In genomic region chr1:165840548-165841230, GRCm38 (mm10) we compare ENCODE assay signal across 8 mouse cellular contexts. TPM values are rescaled to one million over a fixed set of nuclear protein-coding genes. Genes with fewer than 3 reads are reported as not detected.
A peak's percentile ranks its signal among the peaks of the same experiment; 100 is the strongest.
DNase-seq lines count a peak whose midpoint lies in the region; ATAC-seq and TF ChIP-seq lines count a peak whose summit lies in the region.

No protein-coding gene starts in this region.

- H3K79me2 ChIP-seq in MEL (ENCODE audit: control insufficient read depth, insufficient read depth, low read length, poor library complexity) = no peaks in the 10 kb centered on the region; the same call in 1 of the 2 replicates

- H3K4me1 ChIP-seq in kidney, adult 2 months (ENCODE audit: control insufficient read depth, insufficient read depth, low read length) = no peaks in the 10 kb centered on the region
- peaks cover 0 to 11% of the 10 kb centered on the region in 2 experiments; a peak in 3 of 4 replicates for H3K4me1 ChIP-seq in MEL (ENCODE audit: control insufficient read depth in 1 of 2, insufficient read depth in 2 of 2, low read length in 2 of 2)
- H3K4me1 ChIP-seq in forebrain, embryonic 10.5 days = peaks cover 76% of the 10 kb centered on the region
- H3K4me1 ChIP-seq in limb, embryonic 12.5 days (replicated peaks) = peaks cover 63% of the 10 kb centered on the region
- peaks cover 20% of the 10 kb centered on the region; the same call in 1 of the 2 replicates for H3K4me1 ChIP-seq in neural tube, embryonic 11.5 days (ENCODE audit: control insufficient read depth, insufficient read depth, low read length)

- no peaks in the 10 kb centered on the region for H3K27me3 ChIP-seq in kidney, adult 2 months (replicated peaks; ENCODE audit: control insufficient read depth, insufficient read depth, low read length)
- H3K27me3 ChIP-seq in MEL (ENCODE audit: control insufficient read depth in 1 of 2, insufficient read depth in 2 of 2, low read length in 2 of 2) = peaks cover 7 to 8% of the 10 kb centered on the region in 2 experiments; a peak in 3 of 4 replicates
- H3K27me3 ChIP-seq in forebrain, embryonic 10.5 days (ENCODE audit: poor library complexity, severe bottlenecking) = peaks cover 100% of the 10 kb centered on the region
- peaks cover 69% of the 10 kb centered on the region for H3K27me3 ChIP-seq in limb, embryonic 12.5 days
- peaks cover 31% of the 10 kb centered on the region for H3K27me3 ChIP-seq in neural tube, embryonic 11.5 days (ENCODE audit: control insufficient read depth, insufficient read depth, low read length)

- H3K9ac ChIP-seq in MEL (ENCODE audit: control insufficient read depth, low read depth, low read length, poor library complexity, severe bottlenecking) = peak overlapping the region; percentile 63
- peak overlapping the region; percentile 38; the same call in 1 of the 2 replicates for H3K9ac ChIP-seq in limb, embryonic 12.5 days (replicated peaks)
- peak overlapping the region; percentile 57 for H3K9ac ChIP-seq in neural tube, embryonic 11.5 days (ENCODE audit: low read length)

- TF ChIP-seq POLR2A in kidney, adult 2 months (IDR thresholded peaks at IDR 0.05; ENCODE audit: low read depth, low read length) = no peak
- no peak for TF ChIP-seq POLR2A in MEL (IDR thresholded peaks at IDR 0.05; ENCODE audit: control insufficient read depth in 1 of 2, insufficient read depth in 1 of 2, low read depth in 1 of 2, low read length in 2 of 2, poor library complexity in 1 of 2)

- ATAC-seq in limb, embryonic 12.5 days (ENCODE audit: insufficient number of reproducible peaks, insufficient read depth, low FRiP score, low TSS enrichment, low read depth) = 0 out of 2 replicates have a peak, but pooled peaks have one; percentile 19
- ATAC-seq in neural tube, embryonic 11.5 days (ENCODE audit: insufficient read depth, low FRiP score, low TSS enrichment) = 0 out of 2 replicates have a peak, but pooled peaks have one; percentile 15

- no peaks in the 10 kb centered on the region for H3K9me3 ChIP-seq in MEL (replicated peaks; ENCODE audit: insufficient read depth, low read length)
- no peaks in the 10 kb centered on the region for H3K9me3 ChIP-seq in forebrain, embryonic 10.5 days
- H3K9me3 ChIP-seq in limb, embryonic 12.5 days = no peaks in the 10 kb centered on the region
- H3K9me3 ChIP-seq in neural tube, embryonic 11.5 days (ENCODE audit: control insufficient read depth, low read length) = no peaks in the 10 kb centered on the region

- H3K4me3 ChIP-seq in kidney, adult 2 months (ENCODE audit: insufficient read depth, low read depth, low read length) = peak overlapping the region; percentile 16; the same call in 1 of the 2 replicates
- peak overlapping the region; percentile 54 to 64 for H3K4me3 ChIP-seq in MEL (ENCODE audit: control insufficient read depth in 1 of 2, insufficient read depth in 1 of 2, low read depth in 2 of 2, low read length in 2 of 2)
- H3K4me3 ChIP-seq in forebrain, embryonic 10.5 days = peak overlapping the region; percentile 52
- peak overlapping the region; percentile 34 for H3K4me3 ChIP-seq in limb, embryonic 12.5 days (replicated peaks)
- H3K4me3 ChIP-seq in neural tube, embryonic 11.5 days (ENCODE audit: low read depth, low read length) = peak overlapping the region; percentile 17

- no peak for DNase-seq in kidney, adult 2 months
- no peak for DNase-seq in kidney, adult 18-20 months
- DNase-seq in MEL (ENCODE audit: low read depth, low spot score) = peak; percentile 41
- no peak for DNase-seq in forebrain, embryonic 10.5 days (ENCODE audit: extremely low spot score, low spot score)
- DNase-seq in neural tube, embryonic 11.5 days (ENCODE audit: low spot score) = peak; percentile 60
- DNase-seq in layer of hippocampus, postnatal 14 days (ENCODE audit: low spot score in 2 of 2) = no peak
- DNase-seq in cerebellum, adult 11-12 months = no peak

- no peak for TF ChIP-seq CTCF in kidney, adult 2 months (conservative IDR thresholded peaks at IDR 0.05; ENCODE audit: insufficient read depth, insufficient read length, low read depth, low read length)
- no peak for TF ChIP-seq CTCF in MEL (IDR thresholded peaks at IDR 0.05 in 2 of 3, conservative IDR thresholded peaks at IDR 0.05 in 1 of 3; ENCODE audit: control insufficient read depth in 1 of 3, insufficient read depth in 1 of 3, low read depth in 2 of 3, low read length in 3 of 3, poor library complexity in 1 of 3, severe bottlenecking in 1 of 3)

- no peak overlapping the region for H3K27ac ChIP-seq in kidney, adult 2 months (ENCODE audit: insufficient read depth, low read depth, low read length)
- H3K27ac ChIP-seq in MEL (ENCODE audit: control insufficient read depth, low read depth, low read length) = no peak overlapping the region
- H3K27ac ChIP-seq in forebrain, embryonic 10.5 days = peak overlapping the region; percentile 81
- H3K27ac ChIP-seq in limb, embryonic 12.5 days = no peak overlapping the region
- H3K27ac ChIP-seq in neural tube, embryonic 11.5 days (ENCODE audit: low read depth, low read length) = no peak overlapping the region

- WGBS in kidney, adult 2 months = 32% methylated on average over 31 of the region's 31 CpGs
- WGBS in forebrain, embryonic 10.5 days = 8% methylated on average over 31 of the region's 31 CpGs
- WGBS in limb, embryonic 12.5 days = 10% methylated on average over 31 of the region's 31 CpGs
- WGBS in neural tube, embryonic 11.5 days = 8% methylated on average over 31 of the region's 31 CpGs

- peak overlapping the region; percentile 56 for H3K4me2 ChIP-seq in limb, embryonic 12.5 days
- peak overlapping the region; percentile 39 for H3K4me2 ChIP-seq in neural tube, embryonic 11.5 days (ENCODE audit: low read depth)

- TF ChIP-seq RAD21 in MEL (IDR thresholded peaks at IDR 0.05; ENCODE audit: low read depth, low read length) = no peak

- TF ChIP-seq EP300 in MEL (IDR thresholded peaks at IDR 0.05; ENCODE audit: low read depth in 1 of 2, low read length in 2 of 2) = no peak

- H3K36me3 ChIP-seq in kidney, adult 2 months (ENCODE audit: control insufficient read depth, insufficient read depth, low read length) = no peaks in the 10 kb centered on the region
- H3K36me3 ChIP-seq in MEL (ENCODE audit: control insufficient read depth in 1 of 2, insufficient read depth in 2 of 2, low read length in 2 of 2) = peaks cover 0 to 6% of the 10 kb centered on the region in 2 experiments; a peak in 1 of 4 replicates
- H3K36me3 ChIP-seq in forebrain, embryonic 10.5 days (replicated peaks) = no peaks in the 10 kb centered on the region
- no peaks in the 10 kb centered on the region for H3K36me3 ChIP-seq in limb, embryonic 12.5 days
- no peaks in the 10 kb centered on the region for H3K36me3 ChIP-seq in neural tube, embryonic 11.5 days (ENCODE audit: control insufficient read depth, insufficient read depth, low read length)

TF ChIP-seq in MEL, 35 proteins besides CTCF, POLR2A, EP300 and RAD21:
- no peak for TF ChIP-seq MYC (IDR thresholded peaks at IDR 0.05; ENCODE audit: low read depth, low read length)
- no peak for TF ChIP-seq TBP (IDR thresholded peaks at IDR 0.05; ENCODE audit: low read depth, low read length)
- TF ChIP-seq MAFK (IDR thresholded peaks at IDR 0.05; ENCODE audit: borderline replicate concordance, low read depth, low read length) = no peak
- no peak for TF ChIP-seq POLR2AphosphoS2 (IDR thresholded peaks at IDR 0.05; ENCODE audit: low read length)
- TF ChIP-seq KAT2A (conservative IDR thresholded peaks at IDR 0.05; ENCODE audit: low read depth, low read length) = no peak
- TF ChIP-seq ZNF384 (IDR thresholded peaks at IDR 0.05; ENCODE audit: low read depth, low read length) = no peak
- TF ChIP-seq E2F4 (IDR thresholded peaks at IDR 0.05; ENCODE audit: borderline replicate concordance, low read depth, low read length) = no peak

RNA-seq across cellular contexts. Expression of gene Cd247, which starts 52.2 kb away (rescaled TPM):
- polyA plus RNA-seq in kidney, adult 2 months (2012; rRNA removed) = 1.1 and 5.5 TPM in 2 replicates
- 1.3 and 1.5 TPM in 2 replicates for total RNA-seq in MEL (2012; rRNA removed)
- 1 to 10 TPM in 1 of 2 experiments, not detected in 1; 1.7 TPM for polyA plus RNA-seq in MEL (2012; ENCODE audit: insufficient read depth in 1 of 2, insufficient read length in 2 of 2, low read depth in 1 of 2, low replicate concordance in 2 of 2, missing spikeins in 1 of 2)
- polyA plus RNA-seq in forebrain, embryonic 10.5 days (2016; fragmentation: Nextera tagmentation; extraction: Ambion mirVana) = 1.2 and 1.4 TPM in 2 replicates
- 1.4 and 1.6 TPM in 2 replicates for polyA plus RNA-seq in limb, embryonic 12.5 days (2016; fragmentation: Nextera tagmentation; extraction: Ambion mirVana)
- polyA plus RNA-seq in neural tube, embryonic 11.5 days (2014; fragmentation: Nextera tagmentation; extraction: Ambion mirVana) = 0.86 and 2.0 TPM in 2 replicates
- total RNA-seq in layer of hippocampus, postnatal 14 days (2021) = not detected

Comparison
In these comparisons a context has a peak if more than half of its experiments do, and no peak if none do; other contexts are left out.
1. DNase-seq: peak in MEL (single experiment) and neural tube, embryonic 11.5 days (single experiment); none in kidney, adult 2 months (single experiment), kidney, adult 18-20 months (single experiment), forebrain, embryonic 10.5 days (single experiment), layer of hippocampus, postnatal 14 days (0 of 2) and cerebellum, adult 11-12 months (single experiment).
2. Peak in every context shown above with its lines, with median percentiles within 50 percentile points of each other: H3K4me3 ChIP-seq and H3K9ac ChIP-seq.